23 mouse cellular contexts compared by ENCODE assay signal in the genomic region with DNA sequence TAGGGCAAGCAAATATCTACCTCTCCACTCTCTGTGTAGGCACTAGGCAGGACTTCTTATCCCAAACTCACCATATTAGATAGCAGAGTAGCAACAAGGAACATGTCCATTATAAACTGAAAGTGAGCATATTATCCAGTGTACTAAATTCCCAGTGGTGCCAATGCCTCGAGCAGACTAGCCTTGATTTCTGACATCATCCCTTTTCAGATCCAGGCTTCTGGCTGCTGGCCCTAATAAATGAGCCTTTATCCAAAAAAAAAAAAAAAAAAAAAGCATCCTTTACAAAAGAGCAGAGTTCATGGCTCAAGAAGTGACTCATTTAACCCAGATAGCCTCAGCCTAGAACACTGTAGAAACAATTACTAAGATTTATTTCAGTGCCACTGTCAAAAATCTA.
A peak's percentile ranks its signal among the peaks of the same experiment; 100 is the strongest.
DNase-seq lines count a peak whose midpoint lies in the region; ATAC-seq and TF ChIP-seq lines count a peak whose summit lies in the region.
"Had no signal": no experiment of that assay in that cellular context is flagged by ENCODE, and none has a peak within 500 bp of the region (broad histone marks: within the 10 kb centered on the region; RNA-seq: fewer than 3 reads in every experiment).

No protein-coding gene starts in this region.

- peak; percentile 38 to 74 for DNase-seq in adrenal gland, adult (ENCODE audit: inconsistent age in 2 of 2, low spot score in 1 of 2)
- no peak for DNase-seq in adrenal gland, adult 18-20 months (ENCODE audit: low spot score in 2 of 2)
- peak; percentile 15 for DNase-seq in midbrain, postnatal 0 days (ENCODE audit: low spot score)
- DNase-seq in brain, adult 2 months (ENCODE audit: low read depth, low spot score): peak; percentile 41
- DNase-seq in thymus, postnatal 25 days: no peak
- no peak for DNase-seq in thymus, postnatal 4 days
- no peak for DNase-seq in frontal cortex, postnatal 25 days (ENCODE audit: low spot score in 2 of 2)
- DNase-seq: cerebellum, adult 11 months; cerebellum, adult 8-10 months; cerebellum, postnatal 14 days; embryo, embryonic 11 days; gastrocnemius, postnatal 10 days; heart, adult 18-20 months; heart, postnatal 10 days; heart, postnatal 4 days; kidney, adult 11 months had no signal

- no peak overlapping the region for H3K27ac ChIP-seq in midbrain, postnatal 0 days (ENCODE audit: low read depth, low read length)
- no peak overlapping the region for H3K27ac ChIP-seq in midbrain, embryonic 16.5 days (ENCODE audit: low read length)
- H3K27ac ChIP-seq: embryonic facial prominence, embryonic 15.5 days; forebrain, embryonic 13.5 days; heart, embryonic 10.5 days; hindbrain, embryonic 13.5 days; hindbrain, postnatal 0 days had no signal

- ATAC-seq in midbrain, postnatal 0 days (ENCODE audit: low FRiP score): no peak
- ATAC-seq in midbrain, embryonic 16.5 days: no peak
- ATAC-seq: forebrain, embryonic 13.5 days; hindbrain, postnatal 0 days had no signal

- H3K27me3 ChIP-seq in midbrain, postnatal 0 days (ENCODE audit: insufficient read depth, low read length): no peaks in the 10 kb centered on the region
- H3K27me3 ChIP-seq in midbrain, embryonic 16.5 days (ENCODE audit: control insufficient read depth, insufficient read depth, low read depth, low read length): no peaks in the 10 kb centered on the region
- H3K27me3 ChIP-seq: CH12.LX; embryonic facial prominence, embryonic 15.5 days; forebrain, embryonic 13.5 days; hindbrain, embryonic 13.5 days had no signal

- H3K36me3 ChIP-seq in midbrain, postnatal 0 days (ENCODE audit: insufficient read depth, low read length): no peaks in the 10 kb centered on the region
- no peaks in the 10 kb centered on the region for H3K36me3 ChIP-seq in midbrain, embryonic 16.5 days (ENCODE audit: control insufficient read depth, insufficient read depth, low read length)
- H3K36me3 ChIP-seq: embryonic facial prominence, embryonic 15.5 days; heart, embryonic 10.5 days; hindbrain, embryonic 13.5 days had no signal

- 17% methylated on average over 1 of the region's 1 CpGs for WGBS in midbrain, postnatal 0 days
- 35% methylated on average over 1 of the region's 1 CpGs for WGBS in midbrain, embryonic 16.5 days

- H3K9ac ChIP-seq in midbrain, postnatal 0 days (replicated peaks; ENCODE audit: low read length, poor library complexity, severe bottlenecking): no peak overlapping the region
- no peak overlapping the region for H3K9ac ChIP-seq in midbrain, embryonic 16.5 days (ENCODE audit: low read depth, low read length)
- H3K9ac ChIP-seq: embryonic facial prominence, embryonic 15.5 days; forebrain, embryonic 13.5 days; hindbrain, embryonic 13.5 days had no signal

- H3K4me3 ChIP-seq in midbrain, postnatal 0 days (ENCODE audit: low read depth, low read length): no peak overlapping the region
- no peak overlapping the region for H3K4me3 ChIP-seq in midbrain, embryonic 16.5 days (ENCODE audit: low read depth, low read length)
- H3K4me3 ChIP-seq: embryonic facial prominence, embryonic 15.5 days; forebrain, embryonic 13.5 days; heart, embryonic 10.5 days; hindbrain, embryonic 13.5 days had no signal

- no peaks in the 10 kb centered on the region for H3K4me1 ChIP-seq in midbrain, postnatal 0 days (ENCODE audit: insufficient read depth, low read length)
- H3K4me1 ChIP-seq in midbrain, embryonic 16.5 days (ENCODE audit: control insufficient read depth, insufficient read depth, low read length): no peaks in the 10 kb centered on the region
- H3K4me1 ChIP-seq: embryonic facial prominence, embryonic 15.5 days; forebrain, embryonic 13.5 days; heart, embryonic 10.5 days; hindbrain, embryonic 13.5 days had no signal

- no peak for TF ChIP-seq CTCF in midbrain, postnatal 0 days (IDR thresholded peaks at IDR 0.05)

- no peak overlapping the region for H3K4me2 ChIP-seq in midbrain, postnatal 0 days (ENCODE audit: low read depth, low read length, poor library complexity, severe bottlenecking)
- no peak overlapping the region for H3K4me2 ChIP-seq in midbrain, embryonic 16.5 days (ENCODE audit: low read length)
- H3K4me2 ChIP-seq: embryonic facial prominence, embryonic 15.5 days; forebrain, embryonic 13.5 days; hindbrain, embryonic 13.5 days had no signal

- H3K9me3 ChIP-seq in midbrain, postnatal 0 days (ENCODE audit: low read length): no peaks in the 10 kb centered on the region
- H3K9me3 ChIP-seq in midbrain, embryonic 16.5 days (replicated peaks; ENCODE audit: control insufficient read depth, low read length, poor library complexity, severe bottlenecking): no peaks in the 10 kb centered on the region
- H3K9me3 ChIP-seq: embryonic facial prominence, embryonic 15.5 days; forebrain, embryonic 13.5 days; heart, embryonic 10.5 days; hindbrain, embryonic 13.5 days had no signal

Comparison
In these comparisons a context has a peak if more than half of its experiments do, and no peak if none do; other contexts are left out.
1. DNase-seq: peak in adrenal gland, adult (2 of 2), midbrain, postnatal 0 days (single experiment) and brain, adult 2 months (single experiment); none in adrenal gland, adult 18-20 months (0 of 2), thymus, postnatal 25 days (single experiment), thymus, postnatal 4 days (single experiment) and frontal cortex, postnatal 25 days (0 of 2).